In genomic region chr6:84310635-84311241, GRCm38 (mm10) we compare ENCODE assay signal across 17 mouse cellular contexts.
DNase-seq lines count a peak whose midpoint lies in the region; ATAC-seq and TF ChIP-seq lines count a peak whose summit lies in the region.
"Had no signal": no experiment of that assay in that cellular context is flagged by ENCODE, and none has a peak within 500 bp of the region (broad histone marks: within the 10 kb centered on the region; RNA-seq: fewer than 3 reads in every experiment).

No protein-coding gene starts in this region.

- TF ChIP-seq EP300 in stomach, postnatal 0 days (optimal IDR thresholded peaks at IDR 0.05), result no peak

- no peaks in the 10 kb centered on the region for H3K27me3 ChIP-seq in embryonic facial prominence, embryonic 14.5 days (replicated peaks; ENCODE audit: control insufficient read depth, insufficient read depth, low read length)
- no peaks in the 10 kb centered on the region for H3K27me3 ChIP-seq in stomach, postnatal 0 days (ENCODE audit: control insufficient read depth, insufficient read depth, low read length)
- peaks cover 8% of the 10 kb centered on the region; the same call in 1 of the 2 replicates for H3K27me3 ChIP-seq in liver, embryonic 11.5 days (replicated peaks; ENCODE audit: control insufficient read depth, insufficient read depth, low read length)
- H3K27me3 ChIP-seq: forebrain, embryonic 15.5 days had no signal

- TF ChIP-seq CTCF in lung, adult 2 months (IDR thresholded peaks at IDR 0.05; ENCODE audit: insufficient read depth, low read length), result no peak
- no peak for TF ChIP-seq CTCF in stomach, postnatal 0 days (IDR thresholded peaks at IDR 0.05; ENCODE audit: low read depth)

- peaks cover 28% of the 10 kb centered on the region for H3K4me1 ChIP-seq in embryonic facial prominence, embryonic 14.5 days (ENCODE audit: control insufficient read depth, insufficient read depth, low read length)
- no peaks in the 10 kb centered on the region for H3K4me1 ChIP-seq in lung, adult 2 months (ENCODE audit: control insufficient read depth, insufficient read depth, low read length)
- H3K4me1 ChIP-seq in stomach, postnatal 0 days (replicated peaks; ENCODE audit: control insufficient read depth, insufficient read depth), result no peaks in the 10 kb centered on the region
- H3K4me1 ChIP-seq in liver, embryonic 11.5 days (replicated peaks; ENCODE audit: control insufficient read depth, insufficient read depth, low read length), result no peaks in the 10 kb centered on the region; the same call in 1 of the 2 replicates
- H3K4me1 ChIP-seq: forebrain, embryonic 15.5 days had no signal

- H3K27ac ChIP-seq in embryonic facial prominence, embryonic 14.5 days (replicated peaks; ENCODE audit: low read depth, low read length), result no peak overlapping the region
- no peak overlapping the region for H3K27ac ChIP-seq in stomach, postnatal 0 days (replicated peaks)
- H3K27ac ChIP-seq in liver, embryonic 11.5 days (ENCODE audit: low read depth, low read length), result no peak overlapping the region
- H3K27ac ChIP-seq: forebrain, embryonic 15.5 days had no signal

- H3K4me2 ChIP-seq in embryonic facial prominence, embryonic 14.5 days (ENCODE audit: low read depth, low read length), result no peak overlapping the region
- H3K4me2 ChIP-seq in stomach, postnatal 0 days (replicated peaks; ENCODE audit: low read depth), result no peak overlapping the region
- no peak overlapping the region for H3K4me2 ChIP-seq in liver, embryonic 11.5 days
- H3K4me2 ChIP-seq: forebrain, embryonic 15.5 days had no signal

- no peaks in the 10 kb centered on the region for H3K9me3 ChIP-seq in embryonic facial prominence, embryonic 14.5 days (ENCODE audit: control insufficient read depth, low read length)
- no peaks in the 10 kb centered on the region for H3K9me3 ChIP-seq in stomach, postnatal 0 days (ENCODE audit: control insufficient read depth, low read length)
- H3K9me3 ChIP-seq in liver, embryonic 11.5 days (ENCODE audit: control insufficient read depth, low read length), result no peaks in the 10 kb centered on the region
- H3K9me3 ChIP-seq: forebrain, embryonic 15.5 days had no signal

- TF ChIP-seq POLR2A in lung, adult 2 months (IDR thresholded peaks at IDR 0.05; ENCODE audit: borderline replicate concordance, extremely low read depth, low read depth, low read length), result no peak

- intact Hi-C loops in gastrocnemius, postnatal 14 days (cut with DNase I; ENCODE audit: low total_unique reads), result no loop called here

- H3K4me3 ChIP-seq in embryonic facial prominence, embryonic 14.5 days (ENCODE audit: low read depth, low read length), result no peak overlapping the region
- H3K4me3 ChIP-seq in lung, adult 2 months (replicated peaks; ENCODE audit: extremely low read depth, low read depth, low read length), result no peak overlapping the region
- no peak overlapping the region for H3K4me3 ChIP-seq in stomach, postnatal 0 days (ENCODE audit: low read depth, low read length)
- H3K4me3 ChIP-seq in liver, embryonic 11.5 days (ENCODE audit: low read depth, low read length), result no peak overlapping the region
- H3K4me3 ChIP-seq: forebrain, embryonic 15.5 days had no signal

- no peak overlapping the region for H3K9ac ChIP-seq in embryonic facial prominence, embryonic 14.5 days (ENCODE audit: low read depth, low read length)
- H3K9ac ChIP-seq in stomach, postnatal 0 days (ENCODE audit: low read length), result no peak overlapping the region
- H3K9ac ChIP-seq in liver, embryonic 11.5 days (ENCODE audit: low read depth, low read length), result no peak overlapping the region
- H3K9ac ChIP-seq: forebrain, embryonic 15.5 days had no signal

- WGBS in embryonic facial prominence, embryonic 14.5 days, result 49% methylated on average over 9 of the region's 9 CpGs
- WGBS in lung, adult 2 months, result 38% methylated on average over 9 of the region's 9 CpGs
- WGBS in stomach, postnatal 0 days, result 64% methylated on average over 9 of the region's 9 CpGs
- whole genome bisulfite sequencing in liver, embryonic 11.5 days, result 53% methylated on average over 9 of the region's 9 CpGs

- peak; percentile 24 for DNase-seq in gastrocnemius, postnatal 25 days
- no peak for DNase-seq in gastrocnemius, postnatal 14 days
- peak; percentile 18 for DNase-seq in embryonic facial prominence, embryonic 14.5 days (ENCODE audit: low spot score)
- DNase-seq in lung, adult 2 months, result peak; percentile 57
- no peak for DNase-seq in stomach, postnatal 0 days (ENCODE audit: low spot score)
- no peak for DNase-seq in urinary bladder, adult 2 months (ENCODE audit: low spot score)
- no peak for DNase-seq in liver, embryonic 11.5 days (ENCODE audit: low spot score)
- DNase-seq: cerebellum, adult 11-12 months; cerebellum, postnatal 36 days; heart, postnatal 10 days; kidney, adult 2 months; liver; right cerebral cortex, postnatal 4 days; thymus, adult 18-20 months had no signal

- ATAC-seq in embryonic facial prominence, embryonic 14.5 days (ENCODE audit: low read depth), result no peak
- ATAC-seq in stomach, postnatal 0 days (ENCODE audit: low FRiP score, low TSS enrichment), result 0 out of 2 replicates have a peak, but pooled peaks have one; percentile 14
- no peak for ATAC-seq in liver, embryonic 11.5 days (replicated peaks; ENCODE audit: low FRiP score)
- no peak for ATAC-seq in activated CD4-positive, CD25-positive, alpha-beta regulatory T cell, adult 4 months
- ATAC-seq: forebrain, embryonic 15.5 days; hindbrain, embryonic 16.5 days had no signal

- no peaks in the 10 kb centered on the region for H3K36me3 ChIP-seq in embryonic facial prominence, embryonic 14.5 days (ENCODE audit: control insufficient read depth, insufficient read depth, low read length)
- no peaks in the 10 kb centered on the region for H3K36me3 ChIP-seq in stomach, postnatal 0 days (ENCODE audit: control insufficient read depth, insufficient read depth, low read length)
- no peaks in the 10 kb centered on the region for H3K36me3 ChIP-seq in liver, embryonic 11.5 days (ENCODE audit: control insufficient read depth, insufficient read depth, low read length)
- H3K36me3 ChIP-seq: forebrain, embryonic 15.5 days had no signal

Comparison
In these comparisons a context has a peak if more than half of its experiments do, and no peak if none do; other contexts are left out.
1. DNase-seq: peak in gastrocnemius, postnatal 25 days (single experiment), embryonic facial prominence, embryonic 14.5 days (single experiment) and lung, adult 2 months (single experiment); none in gastrocnemius, postnatal 14 days (single experiment), stomach, postnatal 0 days (single experiment), urinary bladder, adult 2 months (single experiment) and liver, embryonic 11.5 days (single experiment).